ENCODE assay signal across 22 mouse cellular contexts in the genomic region with DNA sequence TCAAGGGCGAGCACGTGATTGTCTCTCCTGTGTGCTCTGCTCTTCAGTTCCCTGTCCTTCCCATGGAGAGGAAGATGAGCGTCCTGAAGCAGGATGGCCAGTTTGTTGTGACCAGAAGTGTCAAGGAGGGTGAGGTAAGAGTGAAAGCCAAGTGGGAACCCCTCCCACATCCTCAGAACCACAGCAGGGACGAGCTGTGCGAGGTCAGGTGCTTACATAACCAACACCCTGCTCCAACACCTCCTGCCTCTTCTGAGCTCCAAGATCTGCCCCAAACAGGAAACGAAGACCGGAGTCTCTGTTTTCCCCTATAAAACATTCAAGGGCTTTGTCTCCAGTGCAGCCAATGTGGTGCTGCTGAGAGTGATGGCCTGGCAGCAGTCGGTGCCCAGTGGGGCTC. TPM values are rescaled to one million over a fixed set of nuclear protein-coding genes. Genes with fewer than 3 reads are reported as not detected.
DNase-seq lines count a peak whose midpoint lies in the region; TF ChIP-seq lines count a peak whose summit lies in the region.
"Had no signal": no experiment of that assay in that cellular context is flagged by ENCODE, and none has a peak within 500 bp of the region (broad histone marks: within the 10 kb centered on the region; RNA-seq: fewer than 3 reads in every experiment).

No protein-coding gene starts in this region.

- H3K27ac ChIP-seq in layer of hippocampus, adult 2 months, result no peak overlapping the region
- H3K27ac ChIP-seq: embryonic facial prominence, embryonic 12.5 days; embryonic facial prominence, embryonic 15.5 days; hindbrain, embryonic 10.5 days; hindbrain, embryonic 13.5 days had no signal

- TF ChIP-seq CTCF in layer of hippocampus, adult 2 months (conservative IDR thresholded peaks at IDR 0.05), result no peak

- H3K4me3 ChIP-seq in layer of hippocampus, adult 2 months, result no peak overlapping the region
- H3K4me3 ChIP-seq: embryonic facial prominence, embryonic 12.5 days; embryonic facial prominence, embryonic 15.5 days; hindbrain, embryonic 10.5 days; hindbrain, embryonic 13.5 days had no signal

- DNase-seq in heart, adult 11 months, result peak; percentile 96
- no peak for DNase-seq in heart, adult 9 months (ENCODE audit: low spot score in 2 of 2)
- DNase-seq in 416B (ENCODE audit: low read depth) (peak; percentile 39), ZHBTc4 (ENCODE audit: low read depth, low spot score) (peak; percentile 58)
- no peak for DNase-seq in retina, embryonic 14.5 days (ENCODE audit: low spot score)
- DNase-seq in layer of hippocampus, adult 2 months (ENCODE audit: low spot score in 2 of 2), result no peak
- DNase-seq: adrenal gland, postnatal 10 days; adrenal gland, postnatal 36 days; cerebellum, adult 2 months; cerebellum, adult 9-11 months; cerebellum, postnatal 25 days; forebrain, postnatal 0 days; heart, adult 18-20 months; heart, postnatal 36 days; kidney, adult 18-20 months had no signal

RNA-seq across cellular contexts. Expression of a gene that starts 2.4 kb away (rescaled TPM):
- total RNA-seq in layer of hippocampus, adult 2 months (2021), result 1 to 10 TPM; 1.1 to 1.8 TPM
- total RNA-seq: common myeloid progenitor, adult 5-6 weeks had no signal

RNA-seq across cellular contexts. Expression of a gene that starts 10.7 kb away (rescaled TPM):
- total RNA-seq in layer of hippocampus, adult 2 months (2021), result 1 to 10 TPM; 3.1 to 3.9 TPM

RNA-seq across cellular contexts. Expression of a gene that starts 27.0 kb away (rescaled TPM):
- total RNA-seq in layer of hippocampus, adult 2 months (2021), result 10 to 100 TPM; 26.4 to 28.8 TPM

RNA-seq across cellular contexts. Expression of a gene that starts 44.9 kb away (rescaled TPM):
- total RNA-seq in layer of hippocampus, adult 2 months (2021), result under 1 TPM; 0.49 to 0.72 TPM
- total RNA-seq: gastrocnemius, adult 8-10 months; gastrocnemius, postnatal 36 days had no signal

RNA-seq across cellular contexts. Expression of a gene that starts 58.8 kb away (rescaled TPM):
- total RNA-seq in layer of hippocampus, adult 2 months (2021), result 10 to 100 TPM; 23.3 to 23.9 TPM

Comparison
In these comparisons a context has a peak if more than half of its experiments do, and no peak if none do; other contexts are left out.
1. DNase-seq: peak in heart, adult 11 months (single experiment), 416B (single experiment) and ZHBTc4 (single experiment); none in heart, adult 9 months (0 of 2), retina, embryonic 14.5 days (single experiment) and layer of hippocampus, adult 2 months (0 of 2).